Mouse (Mus musculus): ENCODE data around the gene Xdh. TPM values are rescaled to one million over a fixed set of nuclear protein-coding genes. Genes with fewer than 3 reads are reported as not detected.
A peak's percentile ranks its signal among the peaks of the same experiment; 100 is the strongest.

The Xdh gene
- polyA plus RNA-seq, 1 experiment: 23.4 TPM

DNA sequence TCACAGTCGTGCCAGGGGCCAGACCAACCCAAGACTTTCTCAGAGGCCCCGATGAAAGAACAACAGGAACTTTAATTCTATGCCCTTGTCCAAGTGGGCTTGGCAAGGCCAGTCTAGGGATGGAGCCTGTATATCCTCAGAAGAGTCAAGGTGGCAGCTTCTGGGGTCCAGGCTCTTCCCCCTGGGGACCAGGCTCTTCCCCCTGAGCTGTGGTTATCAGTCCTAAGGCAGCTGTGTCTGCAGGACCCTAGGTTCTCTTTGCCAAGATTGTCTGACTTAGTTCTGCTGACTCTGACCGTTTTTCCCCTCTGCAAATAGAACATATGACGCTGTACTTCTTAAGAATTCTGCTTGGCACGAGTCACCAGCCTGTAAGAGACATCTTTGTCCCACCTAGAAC lies 5.3 kb downstream of the Xdh start:
- Histone ChIP-seq H3K36me3 (ENCODE audit: control insufficient read depth, insufficient read depth, low read length) (no peaks in the 10 kb centered on the region), H3K27me3 (replicated peaks; ENCODE audit: control insufficient read depth, insufficient read depth, low read length) (no peaks in the 10 kb centered on the region), H3K27ac (ENCODE audit: insufficient read depth, low read depth, low read length) (no peak overlapping the region), H3K4me1 (ENCODE audit: control insufficient read depth, insufficient read depth, low read length) (peaks cover 9% of the 10 kb centered on the region; the same call in 1 of the 2 replicates), H3K4me3 (ENCODE audit: insufficient read depth, low read depth, low read length) (no peak overlapping the region)
- no peak for DNase-seq
- 72% methylated on average over 5 of the region's 5 CpGs for WGBS
- TF ChIP-seq POLR2A (IDR thresholded peaks at IDR 0.05; ENCODE audit: low read depth, low read length) (no peak), CTCF (conservative IDR thresholded peaks at IDR 0.05; ENCODE audit: insufficient read depth, insufficient read length, low read depth, low read length) (no peak)

DNA sequence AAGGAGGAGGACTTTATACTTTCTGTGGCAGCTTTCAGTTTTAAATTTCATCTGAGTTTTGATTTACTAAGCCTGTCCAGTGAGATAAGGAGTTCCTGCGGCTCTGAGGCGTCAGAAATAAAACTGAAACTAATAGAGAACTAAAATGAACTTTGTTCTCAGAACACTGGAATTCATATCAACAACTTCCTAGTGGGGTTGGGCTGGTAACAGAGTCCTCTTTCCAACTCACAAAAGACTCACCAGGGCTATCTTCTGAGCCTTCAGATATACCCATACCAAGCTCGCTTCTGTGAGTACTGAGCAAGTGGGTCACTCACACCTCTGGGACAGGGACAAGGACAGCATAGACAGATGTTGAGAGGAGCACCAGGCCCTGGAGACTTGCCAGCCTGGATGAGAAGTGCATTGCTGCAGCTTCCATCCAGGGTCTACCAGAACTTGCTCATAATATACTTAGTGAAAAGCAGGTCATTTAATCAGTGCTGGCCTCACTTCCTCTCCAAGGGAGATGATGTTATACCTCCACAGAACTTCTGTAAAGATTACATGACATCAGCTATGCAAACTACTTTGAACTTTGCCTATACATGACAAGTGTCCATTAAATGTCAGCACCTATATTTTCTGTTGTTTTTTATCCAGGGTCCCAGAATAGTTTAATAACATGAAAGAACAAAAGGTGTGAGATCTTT lies 7.6 kb downstream of the Xdh start:
- WGBS: 32% methylated on average over 3 of the region's 3 CpGs
- Histone ChIP-seq H3K4me1 (ENCODE audit: control insufficient read depth, insufficient read depth, low read length) (peaks cover 9% of the 10 kb centered on the region; the same call in 1 of the 2 replicates), H3K36me3 (ENCODE audit: control insufficient read depth, insufficient read depth, low read length) (no peaks in the 10 kb centered on the region), H3K27ac (ENCODE audit: insufficient read depth, low read depth, low read length) (peak overlapping the region; percentile 77), H3K27me3 (replicated peaks; ENCODE audit: control insufficient read depth, insufficient read depth, low read length) (no peaks in the 10 kb centered on the region), H3K4me3 (ENCODE audit: insufficient read depth, low read depth, low read length) (no peak overlapping the region)
- DNase-seq: peak; percentile 68
- TF ChIP-seq CTCF (conservative IDR thresholded peaks at IDR 0.05; ENCODE audit: insufficient read depth, insufficient read length, low read depth, low read length) (no peak), POLR2A (IDR thresholded peaks at IDR 0.05; ENCODE audit: low read depth, low read length) (no peak)

DNA sequence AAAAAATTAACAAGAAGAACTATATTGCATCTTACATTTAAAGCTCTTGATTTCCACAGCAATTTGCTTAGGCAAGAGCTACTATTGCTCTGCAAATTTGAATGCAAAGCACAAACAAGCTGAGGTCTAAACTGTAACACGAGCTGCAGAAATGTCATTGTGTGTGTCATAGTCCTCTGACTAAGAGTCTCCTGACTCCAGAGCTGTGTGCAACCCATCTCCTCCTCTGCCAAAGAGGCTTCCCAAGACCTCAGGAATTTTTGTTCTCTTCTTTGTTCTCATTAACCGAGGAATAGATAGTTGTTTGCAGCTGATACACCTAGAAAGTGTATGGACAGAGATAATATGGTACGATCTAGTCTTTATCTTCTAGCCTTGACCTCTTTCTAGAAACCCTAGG lies 8.2 kb downstream of the Xdh start:
- peaks cover 9% of the 10 kb centered on the region; the same call in 1 of the 2 replicates for H3K4me1 ChIP-seq (ENCODE audit: control insufficient read depth, insufficient read depth, low read length)
- 37% methylated on average over 3 of the region's 3 CpGs for WGBS
- H3K36me3 ChIP-seq (ENCODE audit: control insufficient read depth, insufficient read depth, low read length): no peaks in the 10 kb centered on the region
- H3K27ac ChIP-seq (ENCODE audit: insufficient read depth, low read depth, low read length): peak overlapping the region; percentile 77
- TF ChIP-seq CTCF (conservative IDR thresholded peaks at IDR 0.05; ENCODE audit: insufficient read depth, insufficient read length, low read depth, low read length) (no peak), POLR2A (IDR thresholded peaks at IDR 0.05; ENCODE audit: low read depth, low read length) (no peak)
- H3K27me3 ChIP-seq (replicated peaks; ENCODE audit: control insufficient read depth, insufficient read depth, low read length): no peaks in the 10 kb centered on the region
- DNase-seq: no peak
- no peak overlapping the region for H3K4me3 ChIP-seq (ENCODE audit: insufficient read depth, low read depth, low read length)

DNA sequence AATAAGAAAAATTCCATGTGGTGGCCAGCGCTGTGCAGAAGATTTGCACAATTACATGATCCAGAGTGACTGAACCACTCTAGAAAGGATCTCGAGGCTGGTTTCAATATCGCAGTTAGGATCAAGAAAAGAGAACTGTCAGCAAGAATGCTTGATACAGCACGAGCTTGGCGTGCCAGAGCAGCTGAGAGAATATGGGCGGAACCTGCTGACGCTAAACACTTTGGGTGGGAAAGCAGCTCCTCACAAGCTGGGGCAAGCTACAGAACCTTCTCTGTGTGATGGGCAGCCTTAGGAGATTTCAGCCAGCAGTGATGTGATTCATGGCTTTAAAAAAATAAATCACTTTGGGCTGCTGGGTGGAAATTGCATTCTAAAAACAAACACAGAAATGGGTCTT lies 12.9 kb downstream of the Xdh start:
- WGBS: 76% methylated on average over 7 of the region's 7 CpGs
- no peak for TF ChIP-seq POLR2A (IDR thresholded peaks at IDR 0.05; ENCODE audit: low read depth, low read length)
- no peak for TF ChIP-seq CTCF (conservative IDR thresholded peaks at IDR 0.05; ENCODE audit: insufficient read depth, insufficient read length, low read depth, low read length)
- H3K27ac ChIP-seq (ENCODE audit: insufficient read depth, low read depth, low read length): no peak overlapping the region
- no peak overlapping the region for H3K4me3 ChIP-seq (ENCODE audit: insufficient read depth, low read depth, low read length)
- DNase-seq: no peak
- peaks cover 5% of the 10 kb centered on the region; the same call in 1 of the 2 replicates for H3K4me1 ChIP-seq (ENCODE audit: control insufficient read depth, insufficient read depth, low read length)
- H3K27me3 ChIP-seq (replicated peaks; ENCODE audit: control insufficient read depth, insufficient read depth, low read length): no peaks in the 10 kb centered on the region
- no peaks in the 10 kb centered on the region; the same call in 1 of the 2 replicates for H3K36me3 ChIP-seq (ENCODE audit: control insufficient read depth, insufficient read depth, low read length)

DNA sequence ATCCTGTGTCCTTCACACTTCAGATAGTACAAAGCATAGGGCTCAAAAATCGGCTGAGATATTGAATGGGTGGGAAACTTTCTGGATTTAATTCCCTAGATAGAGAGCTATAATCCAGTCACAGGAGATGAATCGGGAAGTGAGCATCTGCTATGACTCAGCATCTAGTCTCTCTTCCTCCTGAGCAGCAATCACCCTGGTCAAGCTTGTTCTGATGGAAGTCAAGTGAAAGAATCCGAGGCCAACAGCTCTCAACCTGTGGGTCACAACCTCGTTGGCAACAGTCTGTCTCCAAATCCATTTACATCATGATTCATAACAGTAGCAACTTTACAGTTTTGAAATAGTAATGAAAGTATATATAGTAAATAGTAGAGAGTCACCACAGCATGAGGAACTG lies 14.8 kb downstream of the Xdh start:
- TF ChIP-seq CTCF (conservative IDR thresholded peaks at IDR 0.05; ENCODE audit: insufficient read depth, insufficient read length, low read depth, low read length) (no peak), POLR2A (IDR thresholded peaks at IDR 0.05; ENCODE audit: low read depth, low read length) (no peak)
- Histone ChIP-seq H3K27ac (ENCODE audit: insufficient read depth, low read depth, low read length) (no peak overlapping the region), H3K4me1 (ENCODE audit: control insufficient read depth, insufficient read depth, low read length) (no peaks in the 10 kb centered on the region), H3K4me3 (ENCODE audit: insufficient read depth, low read depth, low read length) (no peak overlapping the region), H3K27me3 (replicated peaks; ENCODE audit: control insufficient read depth, insufficient read depth, low read length) (no peaks in the 10 kb centered on the region), H3K36me3 (ENCODE audit: control insufficient read depth, insufficient read depth, low read length) (no peaks in the 10 kb centered on the region; the same call in 1 of the 2 replicates)
- no peak for DNase-seq
- 75% methylated on average over 4 of the region's 4 CpGs for WGBS

DNA sequence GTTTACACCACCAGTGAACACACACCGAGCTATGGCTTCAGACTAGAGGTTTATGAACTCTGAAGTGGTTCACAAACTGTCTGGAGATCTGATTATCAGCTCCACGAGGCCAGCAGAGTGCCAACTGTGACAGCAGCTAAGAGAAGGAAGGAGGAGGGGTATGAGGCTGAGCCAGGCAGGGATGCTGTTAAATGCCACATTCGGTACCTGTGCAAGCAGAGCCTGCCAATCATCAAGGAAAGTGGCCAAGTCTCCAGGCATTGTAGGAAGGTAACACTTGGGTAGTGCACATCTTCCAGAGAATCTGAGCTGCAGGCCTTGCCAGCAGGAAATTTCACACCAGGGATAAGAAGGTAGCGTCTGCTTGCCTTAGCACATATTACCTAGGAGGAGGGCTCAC lies 15.7 kb downstream of the Xdh start:
- DNase-seq: no peak
- no peak overlapping the region for H3K27ac ChIP-seq (ENCODE audit: insufficient read depth, low read depth, low read length)
- H3K4me1 ChIP-seq (ENCODE audit: control insufficient read depth, insufficient read depth, low read length): no peaks in the 10 kb centered on the region
- WGBS: 82% methylated on average over 4 of the region's 4 CpGs
- no peaks in the 10 kb centered on the region for H3K27me3 ChIP-seq (replicated peaks; ENCODE audit: control insufficient read depth, insufficient read depth, low read length)
- TF ChIP-seq POLR2A (IDR thresholded peaks at IDR 0.05; ENCODE audit: low read depth, low read length) (no peak), CTCF (conservative IDR thresholded peaks at IDR 0.05; ENCODE audit: insufficient read depth, insufficient read length, low read depth, low read length) (no peak)
- no peak overlapping the region for H3K4me3 ChIP-seq (ENCODE audit: insufficient read depth, low read depth, low read length)
- H3K36me3 ChIP-seq (ENCODE audit: control insufficient read depth, insufficient read depth, low read length): no peaks in the 10 kb centered on the region; the same call in 1 of the 2 replicates

DNA sequence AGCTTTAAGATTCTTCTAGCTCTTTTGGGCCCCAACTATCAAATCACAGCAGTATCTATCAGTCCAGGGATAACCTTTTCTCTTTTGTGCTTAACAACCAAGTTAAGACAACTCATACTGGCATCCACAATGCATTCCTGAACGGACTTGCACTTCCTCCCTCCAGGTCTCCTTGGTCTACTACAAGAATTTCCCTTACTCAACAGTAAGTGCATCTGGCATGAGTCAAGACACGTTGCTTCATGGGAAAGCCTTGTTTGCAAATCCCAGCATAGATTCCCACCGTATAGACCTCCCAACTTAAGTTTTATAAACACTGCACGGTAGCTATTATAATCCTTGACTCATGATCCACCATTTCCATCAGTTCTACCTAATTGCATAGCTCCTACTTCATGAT lies 16.4 kb downstream of the Xdh start:
- DNase-seq: no peak
- WGBS: 82% methylated on average over 4 of the region's 4 CpGs
- Histone ChIP-seq H3K27ac (ENCODE audit: insufficient read depth, low read depth, low read length) (no peak overlapping the region), H3K27me3 (replicated peaks; ENCODE audit: control insufficient read depth, insufficient read depth, low read length) (no peaks in the 10 kb centered on the region), H3K4me3 (ENCODE audit: insufficient read depth, low read depth, low read length) (no peak overlapping the region), H3K36me3 (ENCODE audit: control insufficient read depth, insufficient read depth, low read length) (no peaks in the 10 kb centered on the region; the same call in 1 of the 2 replicates), H3K4me1 (ENCODE audit: control insufficient read depth, insufficient read depth, low read length) (no peaks in the 10 kb centered on the region)
- TF ChIP-seq POLR2A (IDR thresholded peaks at IDR 0.05; ENCODE audit: low read depth, low read length) (no peak), CTCF (conservative IDR thresholded peaks at IDR 0.05; ENCODE audit: insufficient read depth, insufficient read length, low read depth, low read length) (no peak)

Data from kidney, adult 2 months (tissue).